Mouse (Mus musculus) right cerebral cortex, postnatal 36 days (tissue): ENCODE data around the gene Spata21.

Source experiments
- DNase-seq, 2 experiments: peaks; one replicate each; pipeline ENCODE4 v3.0.0; 2022; ENCODE audit warnings: low spot score in 2 of 2, mixed read lengths in 1 of 2

The Spata21 gene

GRCm38 (mm10) chr4:141074109-141074508, 14.0 kb upstream of the Spata21 start:
- DNase-seq: no peak

GRCm38 (mm10) chr4:141076761-141077506, 11.2 kb upstream of the Spata21 start:
- no peak for DNase-seq

GRCm38 (mm10) chr4:141077681-141078509, 10.2 kb upstream of the Spata21 start, which contains the start of gene Necap2:
Necap2 (minus strand) TSS chr4:141078357.
- DNase-seq: peak; percentile 90 to 94

- DNase-seq: no peak
These were observed 9.5 kb upstream of the Spata21 start for GRCm38 (mm10) chr4:141078510-141079137.

GRCm38 (mm10) chr4:141086862-141087261, 1.3 kb upstream of the Spata21 start:
- no peak for DNase-seq

- peak; percentile 44 to 48 for DNase-seq
These were observed 581 bp downstream of the Spata21 start for GRCm38 (mm10) chr4:141088714-141089113.

GRCm38 (mm10) chr4:141095016-141095415, 6.9 kb downstream of the Spata21 start:
- no peak for DNase-seq

GRCm38 (mm10) chr4:141096710-141097109, 8.6 kb downstream of the Spata21 start:
- DNase-seq: no peak

GRCm38 (mm10) chr4:141098935-141099334, 10.8 kb downstream of the Spata21 start:
- no peak for DNase-seq

- no peak for DNase-seq
These were observed 11.8 kb downstream of the Spata21 start for GRCm38 (mm10) chr4:141099956-141100355.

GRCm38 (mm10) chr4:141101291-141101690, 13.2 kb downstream of the Spata21 start:
- no peak for DNase-seq

GRCm38 (mm10) chr4:141101855-141102254, 13.7 kb downstream of the Spata21 start:
- no peak for DNase-seq

GRCm38 (mm10) chr4:141106526-141107183, 18.5 kb downstream of the Spata21 start:
- no peak for DNase-seq

GRCm38 (mm10) chr4:141108196-141108732, 20.1 kb downstream of the Spata21 start:
- DNase-seq: no peak

- DNase-seq: no peak
These were observed 25.7 kb downstream of the Spata21 start for GRCm38 (mm10) chr4:141113831-141114230.

GRCm38 (mm10) chr4:141114521-141114981, 26.4 kb downstream of the Spata21 start:
- DNase-seq: peak; percentile 35 to 37

GRCm38 (mm10) chr4:141115398-141115797, 27.3 kb downstream of the Spata21 start:
- DNase-seq: no peak

GRCm38 (mm10) chr4:141118691-141119090, 30.6 kb downstream of the Spata21 start:
- no peak for DNase-seq

GRCm38 (mm10) chr4:141120700-141121099, 32.6 kb downstream of the Spata21 start:
- peak; percentile 52 to 53 for DNase-seq

- no peak for DNase-seq
These were observed 34.5 kb downstream of the Spata21 start for GRCm38 (mm10) chr4:141122663-141123062.

- DNase-seq: no peak
These were observed 34.9 kb downstream of the Spata21 start for GRCm38 (mm10) chr4:141123065-141123464.
